Mouse (Mus musculus) gonadal fat pad, adult 2 months (tissue): Measurements from ENCODE around the gene Mex3d. TPM values are rescaled to one million over a fixed set of nuclear protein-coding genes. Genes with fewer than 3 reads are reported as not detected.

ENCODE experiments used
- DNase-seq: peaks from one replicate; pipeline ENCODE4 v3.0.0-alpha.2; 2012; ENCODE audit warnings: low read depth
- polyA plus RNA-seq: library from polyadenylated mRNA; depleted of rRNA; stranded (reverse); fragments of >200 nt; gene quantifications from 2 replicates; pipeline ENCODE4 v1.2.3, GENCODE M21; 2012

The Mex3d gene
- polyA plus RNA-seq, 1 experiment, result 13.3 TPM

DNA sequence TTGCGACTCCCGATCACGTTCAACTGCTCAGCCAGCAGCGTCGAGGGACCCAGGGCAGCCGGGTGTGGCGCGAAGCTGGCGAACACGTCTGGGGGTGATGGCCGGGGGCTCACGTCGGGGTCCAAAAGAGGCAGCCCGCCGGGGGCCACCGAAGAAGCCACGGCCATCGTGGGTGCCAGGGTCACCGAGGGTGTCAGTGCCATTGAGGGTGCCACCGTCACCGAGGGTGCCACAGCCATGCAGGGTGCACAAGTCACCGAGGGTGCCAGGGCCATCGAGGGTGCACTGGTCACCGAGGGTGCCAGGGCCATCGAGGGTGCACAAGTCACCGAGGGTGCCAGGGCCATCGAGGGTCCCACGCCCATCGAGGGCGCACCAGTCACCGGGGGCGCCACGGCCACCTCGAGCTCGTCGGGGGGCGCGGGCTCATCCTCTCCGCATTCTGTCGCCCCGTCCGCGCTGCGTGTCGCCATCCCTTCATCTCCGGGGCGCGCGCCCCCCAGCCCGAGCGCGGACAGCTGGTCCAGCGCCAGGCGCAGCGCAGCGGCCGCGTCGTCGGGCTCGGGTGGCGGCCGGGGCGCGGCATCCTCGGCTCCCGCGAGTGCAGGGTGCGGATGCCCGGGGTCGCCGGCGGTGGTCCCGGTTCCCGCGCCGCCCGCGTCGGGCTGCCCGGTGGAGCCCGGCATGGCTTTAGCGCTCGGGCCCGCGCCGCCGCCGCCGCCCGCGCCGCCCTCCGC is 556 bp downstream of the Mex3d start:
- DNase-seq, result no peak

- DNase-seq, result no peak
These were observed 1.4 kb downstream of the Mex3d start for GRCm38 (mm10) chr10:80385811-80386734.

DNA sequence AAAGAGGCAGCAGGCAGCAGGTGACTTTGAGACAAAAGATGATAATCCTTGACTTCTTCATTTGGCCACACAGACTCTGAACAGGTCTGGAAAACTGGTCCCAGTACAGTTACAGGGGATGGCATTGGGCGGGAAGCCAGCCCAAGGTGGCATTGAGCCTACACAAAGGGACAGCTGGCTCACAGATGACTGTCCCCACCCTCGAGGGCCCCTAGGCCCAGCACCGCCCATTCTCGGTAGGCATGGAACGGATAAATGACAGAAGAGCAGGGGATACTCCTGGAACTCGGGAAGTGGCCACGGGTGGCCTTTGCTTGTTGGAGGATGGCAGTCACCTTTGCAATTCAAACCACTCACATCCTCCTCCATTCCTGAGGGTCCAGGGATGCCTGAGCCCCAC is 2.1 kb downstream of the Mex3d start:
- no peak for DNase-seq

GRCm38 (mm10) chr10:80384709-80385108 is 2.8 kb downstream of the Mex3d start:
- DNase-seq, result no peak

GRCm38 (mm10) chr10:80384115-80384639 is 3.3 kb downstream of the Mex3d start:
- no peak for DNase-seq

GRCm38 (mm10) chr10:80383431-80383830 is 4.0 kb downstream of the Mex3d start:
- no peak for DNase-seq

GRCm38 (mm10) chr10:80382641-80383365 is 4.7 kb downstream of the Mex3d start:
- DNase-seq, result no peak

- no peak for DNase-seq
These were observed 9.7 kb downstream of the Mex3d start for GRCm38 (mm10) chr10:80377716-80378115.

GRCm38 (mm10) chr10:80376160-80376559 is 11.3 kb downstream of the Mex3d start:
- no peak for DNase-seq

DNA sequence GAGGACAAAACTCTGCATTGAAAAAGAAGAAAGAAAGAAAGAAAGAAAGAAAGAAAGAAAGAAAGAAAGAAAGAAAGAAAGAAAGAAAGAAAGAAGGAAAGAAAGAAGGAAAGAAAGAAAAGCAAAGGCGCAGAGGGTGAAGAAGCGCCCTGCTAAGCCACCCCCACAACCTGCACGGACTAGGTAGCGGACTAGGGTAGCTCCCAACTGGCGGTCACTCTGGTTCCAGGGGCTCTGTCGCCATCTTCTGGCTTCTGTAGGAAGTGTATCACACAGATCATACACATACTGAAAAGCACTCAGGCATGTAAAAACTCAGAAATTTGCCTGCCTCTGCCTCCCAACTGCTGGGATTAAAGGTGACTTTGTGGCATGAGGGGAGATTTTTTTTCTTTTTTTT is 13.4 kb downstream of the Mex3d start:
- no peak for DNase-seq

DNA sequence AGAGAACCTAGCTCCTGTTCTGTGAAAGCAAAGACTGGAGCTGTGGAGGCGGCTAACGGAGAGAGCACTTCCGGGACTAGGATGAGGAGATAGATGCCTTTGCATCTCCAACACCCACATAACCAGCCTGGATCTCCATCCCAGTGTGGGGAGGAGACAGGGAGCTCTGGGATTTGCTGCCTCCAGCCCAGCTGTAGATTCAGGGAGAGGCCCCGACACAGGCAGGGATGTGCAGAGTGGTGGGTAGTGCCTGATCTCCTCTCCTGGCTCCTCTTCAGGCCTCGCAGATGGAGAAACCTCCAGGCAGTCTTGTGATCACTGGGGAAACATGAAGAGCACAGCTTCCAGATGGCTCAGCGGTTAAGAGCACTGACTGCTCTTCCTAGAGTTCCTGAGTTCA is 14.8 kb downstream of the Mex3d start:
- DNase-seq, result no peak

DNA sequence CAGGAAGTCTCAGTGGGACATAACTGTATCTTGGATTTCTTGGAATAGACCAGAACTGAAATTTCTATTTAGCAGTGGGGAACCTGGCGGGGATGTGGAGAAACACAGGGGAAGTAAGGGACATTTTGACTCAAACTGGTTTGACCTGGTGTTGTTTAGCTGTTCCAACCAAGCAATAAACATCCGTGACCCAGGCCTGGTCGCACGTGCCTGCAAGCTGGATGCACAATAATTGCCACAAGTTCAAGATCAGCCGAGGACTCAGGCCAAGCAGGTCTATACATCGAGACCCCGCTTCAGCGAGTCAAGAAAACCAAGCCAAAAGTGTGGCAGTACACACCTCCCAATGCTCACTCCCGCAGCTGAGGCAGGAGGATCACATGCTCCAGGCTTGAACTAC is 15.5 kb downstream of the Mex3d start:
- no peak for DNase-seq

DNA sequence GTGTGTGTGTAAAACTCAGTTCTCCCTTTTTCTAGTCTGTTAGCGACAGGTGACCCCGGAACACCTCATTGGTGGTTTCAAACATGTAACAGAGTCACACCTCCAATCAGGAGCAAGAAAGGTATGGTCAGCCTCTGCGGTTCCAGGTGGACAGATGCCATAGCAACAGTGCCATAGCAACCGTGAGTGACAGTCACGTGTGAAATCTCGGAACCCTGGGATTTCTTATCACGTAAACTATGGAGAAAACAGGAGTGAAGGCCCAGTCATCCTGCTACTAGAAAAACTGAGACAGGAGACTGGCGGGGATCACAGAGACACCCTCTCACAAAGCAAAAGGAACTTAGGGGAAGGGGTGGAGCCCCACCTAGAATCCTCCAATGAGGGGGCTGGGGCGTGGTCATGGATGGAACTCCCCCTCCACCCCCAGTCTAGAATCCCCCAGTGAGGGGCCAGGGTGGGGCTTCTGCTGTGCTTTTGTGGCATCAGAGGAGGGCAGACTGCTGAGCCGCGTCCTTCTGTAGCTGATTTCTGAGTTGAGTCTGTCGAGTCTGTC is 16.0 kb downstream of the Mex3d start:
- no peak for DNase-seq

DNA sequence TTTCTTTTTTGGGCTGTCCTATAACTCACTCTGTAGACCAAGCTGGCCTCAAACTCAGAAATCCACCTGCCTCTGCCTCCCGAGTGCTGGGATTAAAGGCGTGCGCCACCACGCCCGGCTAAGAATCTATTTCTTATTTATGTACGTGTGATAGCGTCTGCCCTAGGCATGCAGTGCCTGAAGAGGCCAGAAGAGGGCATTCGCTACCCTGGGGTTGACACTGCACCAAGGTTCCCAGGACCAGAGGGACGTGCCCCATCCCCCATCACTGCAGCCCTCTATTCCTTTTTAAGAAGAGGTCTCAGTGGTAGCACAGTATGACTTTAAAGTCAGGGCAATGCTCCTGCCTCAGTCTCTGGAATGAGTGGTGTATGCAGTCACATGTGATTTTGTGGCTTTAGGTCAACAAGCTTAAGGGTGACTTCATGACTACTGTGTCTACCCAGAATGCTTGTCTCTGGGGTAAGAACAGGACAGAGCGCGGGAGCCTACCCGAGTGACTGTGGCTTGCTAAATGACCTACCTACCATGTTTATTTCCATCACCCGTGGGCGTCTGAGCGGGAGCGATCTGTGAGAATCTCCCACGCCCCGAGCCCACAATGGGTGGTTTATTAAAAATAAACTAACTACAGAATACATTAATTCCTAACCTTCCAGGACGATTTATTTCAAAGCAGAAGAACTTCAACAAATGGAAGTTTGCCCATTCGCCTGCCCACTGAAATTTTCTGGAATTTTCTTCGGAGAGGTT is 17.3 kb downstream of the Mex3d start:
- no peak for DNase-seq

- no peak for DNase-seq
These were observed 19.1 kb downstream of the Mex3d start for GRCm38 (mm10) chr10:80368392-80368791.

- no peak for DNase-seq
These were observed 19.5 kb downstream of the Mex3d start for GRCm38 (mm10) chr10:80367954-80368353.

- DNase-seq, result no peak
These were observed 21.7 kb downstream of the Mex3d start for GRCm38 (mm10) chr10:80365736-80366135.

GRCm38 (mm10) chr10:80363734-80364133 is 23.7 kb downstream of the Mex3d start:
- DNase-seq, result no peak

- no peak for DNase-seq
These were observed 29.3 kb downstream of the Mex3d start for GRCm38 (mm10) chr10:80357994-80358639.

GRCm38 (mm10) chr10:80357336-80357735 is 30.1 kb downstream of the Mex3d start:
- DNase-seq, result no peak
